Mouse (Mus musculus): ENCODE data around the gene Slc22a20.
A peak's percentile ranks its signal among the peaks of the same experiment; 100 is the strongest.

DNA sequence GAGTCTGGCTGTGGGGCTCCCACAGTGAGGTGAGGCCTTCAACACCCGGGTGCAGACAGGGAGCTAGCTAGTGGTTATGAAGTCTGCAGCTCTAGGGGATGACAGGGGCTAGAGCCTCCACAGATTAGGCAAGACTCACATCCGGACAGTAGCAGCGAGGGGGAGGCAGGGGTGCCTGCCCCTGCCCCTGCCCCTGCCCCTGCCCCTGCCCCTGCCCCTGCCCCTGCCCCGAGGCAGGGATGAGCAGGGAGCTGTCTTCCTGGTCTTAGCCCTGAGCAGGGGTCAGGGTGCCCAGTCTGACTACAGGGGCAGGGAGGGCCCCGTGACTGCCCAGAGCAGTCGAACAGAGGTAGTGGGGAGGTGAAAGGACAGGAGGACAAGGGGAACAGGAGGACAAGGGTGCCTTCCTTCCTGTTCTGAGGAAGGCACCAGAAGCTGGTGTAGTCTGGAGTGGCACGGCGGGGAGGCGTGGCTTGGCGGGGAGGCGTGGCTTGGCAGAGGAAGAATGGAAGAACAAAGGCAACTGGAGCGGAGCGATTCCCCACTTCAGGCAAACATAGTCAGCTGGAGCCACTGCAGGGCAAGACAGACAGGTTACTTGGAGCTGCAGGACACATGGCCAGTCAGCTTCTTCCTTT, 3.0 kb upstream of the Slc22a20 start:
- no peak for TF ChIP-seq TCF12 (IDR thresholded peaks at IDR 0.05; ENCODE audit: insufficient read depth, poor library complexity, severe bottlenecking)
- TF ChIP-seq POLR2A (IDR thresholded peaks at IDR 0.05; ENCODE audit: insufficient read length, low read depth): peak; percentile 39
- no peak for TF ChIP-seq USF1 (IDR thresholded peaks at IDR 0.05; ENCODE audit: low read depth)
- no peak for TF ChIP-seq TCF3 (IDR thresholded peaks at IDR 0.05; ENCODE audit: insufficient read length, low read depth)
- no peak for TF ChIP-seq MYOG (IDR thresholded peaks at IDR 0.05; ENCODE audit: control insufficient read depth in 1 of 3, insufficient read depth in 1 of 3, insufficient read length in 2 of 3, low read depth in 2 of 3)
- TF ChIP-seq SRF (IDR thresholded peaks at IDR 0.05; ENCODE audit: control insufficient read depth, insufficient read length, low read depth): no peak
- TF ChIP-seq MAX (IDR thresholded peaks at IDR 0.05; ENCODE audit: low read depth): no peak
